Mouse (Mus musculus): ENCODE measurements around the gene Tceal1. TPM values are rescaled to one million over a fixed set of nuclear protein-coding genes. Genes with fewer than 3 reads are reported as not detected.
"Not testable (repeated sequence)": the region's sequence is repeated elsewhere in the genome, so short reads cannot be mapped to it uniquely, and the experiment has no call there.

Gene Tceal1
- polyA plus RNA-seq, 1 experiment from 2014 or later = 9.5 TPM

GRCm38 (mm10) chrX:136708168-136708681 is 443 bp downstream of the Tceal1 start:
- H3K9ac ChIP-seq (ENCODE audit: low read depth, low read length) = peak overlapping the region; percentile 68
- whole genome bisulfite sequencing = 32% methylated on average over 17 of the region's 18 CpGs
- no peaks in the 10 kb centered on the region for H3K9me3 ChIP-seq (ENCODE audit: control insufficient read depth, low read length)
- H3K27ac ChIP-seq (ENCODE audit: low read depth, low read length) = peak overlapping the region; percentile 78
- no peaks in the 10 kb centered on the region for H3K27me3 ChIP-seq (ENCODE audit: control insufficient read depth, insufficient read depth, low read length)
- H3K4me1 ChIP-seq (ENCODE audit: control insufficient read depth, insufficient read depth, low read length) = no peaks in the 10 kb centered on the region
- peak; percentile 91 for ATAC-seq (ENCODE audit: low FRiP score, low TSS enrichment)
- peak overlapping the region; percentile 52 for H3K4me3 ChIP-seq (ENCODE audit: low read length)
- no peaks in the 10 kb centered on the region for H3K36me3 ChIP-seq (ENCODE audit: control insufficient read depth, insufficient read depth, low read length)
- H3K4me2 ChIP-seq (replicated peaks; ENCODE audit: low read depth, low read length) = peak overlapping the region; percentile 52

- ATAC-seq (ENCODE audit: low FRiP score, low TSS enrichment) = 0 out of 2 replicates have a peak, but pooled peaks have one; percentile 11
- no peaks in the 10 kb centered on the region for H3K27me3 ChIP-seq (ENCODE audit: control insufficient read depth, insufficient read depth, low read length)
- H3K27ac ChIP-seq (ENCODE audit: low read depth, low read length) = peak overlapping the region; percentile 78; the same call in 1 of the 2 replicates
Observed at GRCm38 (mm10) chrX:136708782-136709181, 1.0 kb downstream of the Tceal1 start.

DNA sequence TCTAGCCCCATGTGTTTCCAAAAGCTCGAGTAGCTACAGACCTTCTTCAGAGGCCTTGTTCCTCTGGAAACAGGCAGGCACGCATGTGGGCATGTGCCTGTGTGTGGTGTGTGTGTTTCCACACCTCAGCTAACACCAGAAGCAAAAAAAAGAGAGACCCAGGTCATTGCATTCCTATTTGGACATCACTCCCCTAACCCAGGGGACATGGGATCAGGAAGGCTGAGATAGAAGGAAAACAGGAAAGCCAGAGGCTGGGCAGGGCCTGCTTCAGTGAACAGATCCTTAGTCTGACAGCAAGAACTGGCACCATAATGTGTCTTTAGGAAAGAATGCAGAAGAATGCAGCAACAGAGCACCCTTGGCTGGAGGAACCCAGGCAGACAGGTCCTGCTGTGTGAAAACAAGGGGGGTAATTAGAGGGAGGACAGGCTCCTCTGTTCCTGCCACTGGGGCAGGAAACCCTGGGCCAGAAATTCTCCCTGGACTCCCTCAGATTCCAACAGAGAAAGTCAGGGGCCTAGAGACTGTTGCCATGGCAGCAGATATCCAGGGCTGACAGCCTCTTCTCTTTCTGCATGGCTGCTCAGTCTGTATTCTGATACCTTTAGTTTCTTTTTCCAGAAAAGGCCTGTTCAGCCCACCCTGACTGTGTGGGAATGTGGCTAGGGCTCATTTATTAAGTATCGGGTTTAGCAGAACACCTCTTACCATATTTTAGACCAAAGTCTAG is 7.1 kb downstream of the Tceal1 start:
- not testable (repeated sequence) for H3K9ac ChIP-seq (ENCODE audit: low read depth, low read length); H3K4me1 ChIP-seq (ENCODE audit: control insufficient read depth, insufficient read depth, low read length); H3K36me3 ChIP-seq (ENCODE audit: control insufficient read depth, insufficient read depth, low read length); H3K27me3 ChIP-seq (ENCODE audit: control insufficient read depth, insufficient read depth, low read length); H3K9me3 ChIP-seq (ENCODE audit: control insufficient read depth, low read length); H3K4me2 ChIP-seq (replicated peaks; ENCODE audit: low read depth, low read length); H3K27ac ChIP-seq (ENCODE audit: low read depth, low read length); H3K4me3 ChIP-seq (ENCODE audit: low read length)
- peak; percentile 95 for ATAC-seq (ENCODE audit: low FRiP score, low TSS enrichment)
- WGBS = 45% methylated on average over 3 of the region's 3 CpGs

More at GRCm38 (mm10) chrX:136708782-136709181, 1.0 kb downstream of the Tceal1 start:
- peak overlapping the region; percentile 68 for H3K9ac ChIP-seq (ENCODE audit: low read depth, low read length)
- peak overlapping the region; percentile 52 for H3K4me2 ChIP-seq (replicated peaks; ENCODE audit: low read depth, low read length)
- H3K4me3 ChIP-seq (ENCODE audit: low read length) = peak overlapping the region; percentile 52
- no peaks in the 10 kb centered on the region for H3K36me3 ChIP-seq (ENCODE audit: control insufficient read depth, insufficient read depth, low read length)
- H3K4me1 ChIP-seq (ENCODE audit: control insufficient read depth, insufficient read depth, low read length) = no peaks in the 10 kb centered on the region
- H3K9me3 ChIP-seq (ENCODE audit: control insufficient read depth, low read length) = no peaks in the 10 kb centered on the region
- WGBS = 31% methylated on average over 14 of the region's 14 CpGs

DNA sequence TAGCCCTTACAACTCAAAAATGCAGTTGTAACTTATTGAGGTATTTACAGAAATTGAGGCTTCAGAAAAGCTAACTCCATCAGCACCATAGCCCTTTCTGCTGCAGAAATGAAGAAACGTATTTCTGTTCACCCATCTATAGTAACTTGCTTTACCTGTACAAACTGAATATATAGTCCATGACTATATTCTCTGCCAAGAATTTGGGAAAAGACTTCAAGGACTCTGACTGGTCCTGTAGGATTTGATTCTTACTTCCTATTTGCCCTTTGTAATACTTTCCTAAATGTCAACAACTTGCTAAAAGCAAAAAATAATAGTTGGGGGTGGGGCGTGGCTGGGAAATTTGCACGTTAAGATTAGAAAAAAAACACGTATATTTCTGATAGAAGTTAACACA is 24.2 kb downstream of the Tceal1 start:
- peaks cover 15% of the 10 kb centered on the region for H3K36me3 ChIP-seq (ENCODE audit: control insufficient read depth, insufficient read depth, low read length)
- WGBS = 84% methylated on average over 4 of the region's 4 CpGs
- H3K27me3 ChIP-seq (ENCODE audit: control insufficient read depth, insufficient read depth, low read length) = no peaks in the 10 kb centered on the region
- H3K9me3 ChIP-seq (ENCODE audit: control insufficient read depth, low read length) = no peaks in the 10 kb centered on the region
- H3K27ac ChIP-seq (ENCODE audit: low read depth, low read length) = no peak overlapping the region
- ATAC-seq (ENCODE audit: low FRiP score, low TSS enrichment) = no peak
- no peak overlapping the region for H3K4me3 ChIP-seq (ENCODE audit: low read length)
- H3K9ac ChIP-seq (ENCODE audit: low read depth, low read length) = no peak overlapping the region
- no peak overlapping the region for H3K4me2 ChIP-seq (replicated peaks; ENCODE audit: low read depth, low read length)
- no peaks in the 10 kb centered on the region for H3K4me1 ChIP-seq (ENCODE audit: control insufficient read depth, insufficient read depth, low read length)

- WGBS = 32% methylated on average over 15 of the region's 15 CpGs
- Histone ChIP-seq H3K36me3 (ENCODE audit: control insufficient read depth, insufficient read depth, low read length) (peaks cover 18% of the 10 kb centered on the region; the same call in 1 of the 2 replicates), H3K4me3 (ENCODE audit: low read length) (peak overlapping the region; percentile 59), H3K9me3 (ENCODE audit: control insufficient read depth, low read length) (no peaks in the 10 kb centered on the region), H3K9ac (ENCODE audit: low read depth, low read length) (peak overlapping the region; percentile 73), H3K4me2 (replicated peaks; ENCODE audit: low read depth, low read length) (peak overlapping the region; percentile 45; the same call in 1 of the 2 replicates), H3K27me3 (ENCODE audit: control insufficient read depth, insufficient read depth, low read length) (no peaks in the 10 kb centered on the region), H3K27ac (ENCODE audit: low read depth, low read length) (peak overlapping the region; percentile 57; the same call in 1 of the 2 replicates), H3K4me1 (ENCODE audit: control insufficient read depth, insufficient read depth, low read length) (no peaks in the 10 kb centered on the region)
- ATAC-seq (ENCODE audit: low FRiP score, low TSS enrichment) = no peak
Observed at GRCm38 (mm10) chrX:136740087-136740790, 32.5 kb downstream of the Tceal1 start.

DNA sequence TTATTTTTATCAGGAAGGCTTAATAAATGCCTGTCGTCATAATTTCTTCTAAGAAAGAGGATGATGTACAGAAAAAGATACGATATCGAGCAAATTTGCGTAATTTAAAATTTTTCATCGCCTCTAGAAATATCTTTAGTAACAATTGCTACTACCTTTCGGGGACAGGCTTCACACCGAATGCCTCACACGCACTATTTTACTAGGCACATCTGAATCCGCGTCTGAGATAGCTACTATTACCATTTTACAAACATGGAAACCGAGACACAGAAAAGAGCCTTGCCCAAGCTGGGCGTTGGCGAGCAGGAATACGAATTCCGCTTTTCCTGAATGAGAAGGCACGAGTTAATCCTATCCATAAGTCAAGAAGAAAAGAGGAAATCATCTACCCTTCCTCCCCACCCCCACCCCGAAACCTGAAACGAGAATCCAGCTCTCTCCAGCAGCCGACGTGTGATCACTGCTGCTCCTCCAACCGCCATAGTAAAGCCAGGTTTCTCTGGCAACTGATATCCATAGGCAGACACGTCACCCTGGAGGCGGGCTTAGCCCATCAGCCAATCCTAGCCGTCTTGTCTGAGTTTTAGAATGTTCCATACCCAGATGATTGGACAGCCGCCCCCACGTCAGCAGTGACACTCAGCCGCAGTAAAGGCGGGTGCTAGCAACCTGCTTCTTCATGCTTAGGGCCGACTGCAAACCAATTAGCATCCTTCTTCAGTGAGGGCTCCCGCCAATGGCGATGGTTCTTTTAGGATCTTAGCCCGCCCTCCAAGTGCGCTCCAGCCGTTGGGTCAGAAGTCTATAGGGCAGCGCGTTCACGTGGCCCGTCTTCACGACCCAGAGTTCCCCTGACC is 33.2 kb downstream of the Tceal1 start:
- H3K9me3 ChIP-seq (ENCODE audit: control insufficient read depth, low read length) = no peaks in the 10 kb centered on the region
- H3K4me3 ChIP-seq (ENCODE audit: low read length) = peak overlapping the region; percentile 59
- peak overlapping the region; percentile 90; the same call in 1 of the 2 replicates for H3K27ac ChIP-seq (ENCODE audit: low read depth, low read length)
- peak; percentile 97 for ATAC-seq (ENCODE audit: low FRiP score, low TSS enrichment)
- H3K27me3 ChIP-seq (ENCODE audit: control insufficient read depth, insufficient read depth, low read length) = no peaks in the 10 kb centered on the region
- 26% methylated on average over 39 of the region's 39 CpGs for WGBS
- peaks cover 13% of the 10 kb centered on the region; the same call in 1 of the 2 replicates for H3K36me3 ChIP-seq (ENCODE audit: control insufficient read depth, insufficient read depth, low read length)
- no peaks in the 10 kb centered on the region for H3K4me1 ChIP-seq (ENCODE audit: control insufficient read depth, insufficient read depth, low read length)
- peak overlapping the region; percentile 73 for H3K9ac ChIP-seq (ENCODE audit: low read depth, low read length)
- no peak overlapping the region for H3K4me2 ChIP-seq (replicated peaks; ENCODE audit: low read depth, low read length)

GRCm38 (mm10) chrX:136741651-136742201 is 33.9 kb downstream of the Tceal1 start:
- ATAC-seq (ENCODE audit: low FRiP score, low TSS enrichment) = peak; percentile 78

DNA sequence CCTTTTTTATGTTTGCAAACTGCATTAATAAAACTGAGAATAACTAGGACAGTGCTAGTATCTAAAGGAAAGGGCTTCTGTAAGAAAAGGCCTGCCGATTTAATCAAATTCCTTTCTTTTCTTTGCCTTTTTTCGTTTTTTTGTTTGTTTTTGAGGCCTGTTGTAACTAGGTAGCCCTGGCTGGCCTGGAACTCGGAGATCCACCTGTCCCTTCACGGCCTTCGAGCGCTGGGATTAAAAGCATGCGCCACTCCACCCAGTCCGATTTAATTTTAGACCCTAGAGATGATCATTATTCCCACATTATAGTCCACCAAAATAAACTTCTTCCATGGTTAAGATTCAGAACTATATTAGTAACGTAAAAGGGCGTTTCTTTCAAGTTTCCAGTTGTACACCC is 34.5 kb downstream of the Tceal1 start:
- peak overlapping the region; percentile 66 for H3K9ac ChIP-seq (ENCODE audit: low read depth, low read length)
- 33% methylated on average over 10 of the region's 10 CpGs for WGBS
- no peaks in the 10 kb centered on the region for H3K9me3 ChIP-seq (ENCODE audit: control insufficient read depth, low read length)
- no peak for ATAC-seq (ENCODE audit: low FRiP score, low TSS enrichment)
- H3K4me2 ChIP-seq (replicated peaks; ENCODE audit: low read depth, low read length) = peak overlapping the region; percentile 43
- H3K4me3 ChIP-seq (ENCODE audit: low read length) = peak overlapping the region; percentile 42
- H3K27me3 ChIP-seq (ENCODE audit: control insufficient read depth, insufficient read depth, low read length) = no peaks in the 10 kb centered on the region
- H3K36me3 ChIP-seq (ENCODE audit: control insufficient read depth, insufficient read depth, low read length) = peaks cover 10% of the 10 kb centered on the region; the same call in 1 of the 2 replicates
- H3K27ac ChIP-seq (ENCODE audit: low read depth, low read length) = peak overlapping the region; percentile 90
- H3K4me1 ChIP-seq (ENCODE audit: control insufficient read depth, insufficient read depth, low read length) = no peaks in the 10 kb centered on the region

More at GRCm38 (mm10) chrX:136741651-136742201, 33.9 kb downstream of the Tceal1 start:
- H3K4me1 ChIP-seq (ENCODE audit: control insufficient read depth, insufficient read depth, low read length) = no peaks in the 10 kb centered on the region
- H3K36me3 ChIP-seq (ENCODE audit: control insufficient read depth, insufficient read depth, low read length) = peaks cover 10% of the 10 kb centered on the region; the same call in 1 of the 2 replicates
- peak overlapping the region; percentile 66 for H3K9ac ChIP-seq (ENCODE audit: low read depth, low read length)
- 32% methylated on average over 38 of the region's 46 CpGs for WGBS
- H3K27ac ChIP-seq (ENCODE audit: low read depth, low read length) = peak overlapping the region; percentile 90
- no peaks in the 10 kb centered on the region for H3K9me3 ChIP-seq (ENCODE audit: control insufficient read depth, low read length)
- H3K27me3 ChIP-seq (ENCODE audit: control insufficient read depth, insufficient read depth, low read length) = no peaks in the 10 kb centered on the region
- peak overlapping the region; percentile 43 for H3K4me2 ChIP-seq (replicated peaks; ENCODE audit: low read depth, low read length)
- peak overlapping the region; percentile 42 for H3K4me3 ChIP-seq (ENCODE audit: low read length)

All from kidney, embryonic 14.5 days (tissue).